Mouse (Mus musculus): ENCODE measurements at regions not wholly inside any gene's neighbourhood (a gene's known extent, or its start where the extent isn't known, plus 50 kb on each side); places are given as distances from the start of the nearest gene placed in this dataset.

GRCm38 (mm10) chr17:4216203-4216602, 520.1 kb upstream of the Nox3 start:
- Histone ChIP-seq H3K79me2 (ENCODE audit: control insufficient read depth, insufficient read depth) (no peaks in the 10 kb centered on the region), H3ac (ENCODE audit: control insufficient read depth, insufficient read length) (no peak overlapping the region), H3K36me3 (ENCODE audit: control insufficient read depth, insufficient read depth) (no peaks in the 10 kb centered on the region), H3K4me3 (no peak overlapping the region), H3K27me3 (ENCODE audit: control insufficient read depth, insufficient read depth, insufficient read length) (no peaks in the 10 kb centered on the region), H3K4me2 (ENCODE audit: low read depth) (no peak overlapping the region)
- TF ChIP-seq MAX (IDR thresholded peaks at IDR 0.05; ENCODE audit: low read depth) (no peak), SRF (IDR thresholded peaks at IDR 0.05; ENCODE audit: control insufficient read depth, insufficient read length, low read depth) (no peak), POLR2A (IDR thresholded peaks at IDR 0.05; ENCODE audit: insufficient read length, low read depth) (no peak), POLR2AphosphoS2 (IDR thresholded peaks at IDR 0.05; ENCODE audit: insufficient read length, low read depth) (no peak), MYOD1 (IDR thresholded peaks at IDR 0.05; ENCODE audit: control insufficient read depth in 1 of 3, insufficient read length in 2 of 3, low read depth in 2 of 3) (no peak), REST (IDR thresholded peaks at IDR 0.05; ENCODE audit: insufficient read depth, insufficient read length) (no peak), USF1 (IDR thresholded peaks at IDR 0.05; ENCODE audit: low read depth) (no peak), MYOG (IDR thresholded peaks at IDR 0.05; ENCODE audit: control insufficient read depth in 1 of 3, insufficient read depth in 1 of 3, insufficient read length in 2 of 3, low read depth in 2 of 3) (no peak), TCF3 (IDR thresholded peaks at IDR 0.05; ENCODE audit: insufficient read length, low read depth) (no peak), CEBPB (IDR thresholded peaks at IDR 0.05; ENCODE audit: insufficient read depth, poor library complexity, severe bottlenecking) (no peak), E2F4 (IDR thresholded peaks at IDR 0.05; ENCODE audit: insufficient read depth) (no peak), TCF12 (IDR thresholded peaks at IDR 0.05; ENCODE audit: insufficient read depth, poor library complexity, severe bottlenecking) (no peak)

GRCm38 (mm10) chr17:4216750-4217149, 520.7 kb upstream of the Nox3 start:
- TF ChIP-seq MYOD1 (IDR thresholded peaks at IDR 0.05; ENCODE audit: control insufficient read depth in 1 of 3, insufficient read length in 2 of 3, low read depth in 2 of 3): no peak
- TF ChIP-seq POLR2AphosphoS2 (IDR thresholded peaks at IDR 0.05; ENCODE audit: insufficient read length, low read depth): no peak
- no peak for TF ChIP-seq E2F4 (IDR thresholded peaks at IDR 0.05; ENCODE audit: insufficient read depth)
- no peak for TF ChIP-seq POLR2A (IDR thresholded peaks at IDR 0.05; ENCODE audit: insufficient read length, low read depth)
- no peak for TF ChIP-seq USF1 (IDR thresholded peaks at IDR 0.05; ENCODE audit: low read depth)
- TF ChIP-seq REST (IDR thresholded peaks at IDR 0.05; ENCODE audit: insufficient read depth, insufficient read length): no peak
- no peak for TF ChIP-seq CEBPB (IDR thresholded peaks at IDR 0.05; ENCODE audit: insufficient read depth, poor library complexity, severe bottlenecking)
- TF ChIP-seq MAX (IDR thresholded peaks at IDR 0.05; ENCODE audit: low read depth): no peak
- no peak for TF ChIP-seq TCF12 (IDR thresholded peaks at IDR 0.05; ENCODE audit: insufficient read depth, poor library complexity, severe bottlenecking)
- TF ChIP-seq TCF3 (IDR thresholded peaks at IDR 0.05; ENCODE audit: insufficient read length, low read depth): no peak
- Histone ChIP-seq H3K4me2 (ENCODE audit: low read depth) (no peak overlapping the region), H3ac (ENCODE audit: control insufficient read depth, insufficient read length) (no peak overlapping the region), H3K4me3 (no peak overlapping the region), H3K79me2 (ENCODE audit: control insufficient read depth, insufficient read depth) (no peaks in the 10 kb centered on the region), H3K27me3 (ENCODE audit: control insufficient read depth, insufficient read depth, insufficient read length) (no peaks in the 10 kb centered on the region), H3K36me3 (ENCODE audit: control insufficient read depth, insufficient read depth) (no peaks in the 10 kb centered on the region)

- Histone ChIP-seq H3ac (ENCODE audit: control insufficient read depth, insufficient read length) (no peak overlapping the region), H3K4me3 (no peak overlapping the region), H3K4me2 (ENCODE audit: low read depth) (peak overlapping the region; percentile 24), H3K36me3 (ENCODE audit: control insufficient read depth, insufficient read depth) (no peaks in the 10 kb centered on the region), H3K79me2 (ENCODE audit: control insufficient read depth, insufficient read depth) (no peaks in the 10 kb centered on the region), H3K27me3 (ENCODE audit: control insufficient read depth, insufficient read depth, insufficient read length) (no peaks in the 10 kb centered on the region)
- TF ChIP-seq MAX (IDR thresholded peaks at IDR 0.05; ENCODE audit: low read depth) (no peak), POLR2AphosphoS2 (IDR thresholded peaks at IDR 0.05; ENCODE audit: insufficient read length, low read depth) (no peak), TCF12 (IDR thresholded peaks at IDR 0.05; ENCODE audit: insufficient read depth, poor library complexity, severe bottlenecking) (no peak), MYOD1 (IDR thresholded peaks at IDR 0.05; ENCODE audit: control insufficient read depth in 1 of 3, insufficient read length in 2 of 3, low read depth in 2 of 3) (no peak), POLR2A (IDR thresholded peaks at IDR 0.05; ENCODE audit: insufficient read length, low read depth) (no peak), E2F4 (IDR thresholded peaks at IDR 0.05; ENCODE audit: insufficient read depth) (no peak), USF1 (IDR thresholded peaks at IDR 0.05; ENCODE audit: low read depth) (no peak), MYOG (IDR thresholded peaks at IDR 0.05; ENCODE audit: control insufficient read depth in 1 of 3, insufficient read depth in 1 of 3, insufficient read length in 2 of 3, low read depth in 2 of 3) (no peak), REST (IDR thresholded peaks at IDR 0.05; ENCODE audit: insufficient read depth, insufficient read length) (no peak), CEBPB (IDR thresholded peaks at IDR 0.05; ENCODE audit: insufficient read depth, poor library complexity, severe bottlenecking) (no peak), TCF3 (IDR thresholded peaks at IDR 0.05; ENCODE audit: insufficient read length, low read depth) (no peak), SRF (IDR thresholded peaks at IDR 0.05; ENCODE audit: control insufficient read depth, insufficient read length, low read depth) (no peak)
These were observed 524.8 kb upstream of the Nox3 start for GRCm38 (mm10) chr17:4220661-4221360.

GRCm38 (mm10) chr17:4227889-4228288, 531.8 kb upstream of the Nox3 start:
- no peaks in the 10 kb centered on the region for H3K27me3 ChIP-seq (ENCODE audit: control insufficient read depth, insufficient read depth, insufficient read length)
- H3ac ChIP-seq (ENCODE audit: control insufficient read depth, insufficient read length): no peak overlapping the region
- no peak for TF ChIP-seq POLR2A (IDR thresholded peaks at IDR 0.05; ENCODE audit: insufficient read length, low read depth)
- no peak for TF ChIP-seq POLR2AphosphoS2 (IDR thresholded peaks at IDR 0.05; ENCODE audit: insufficient read length, low read depth)
- TF ChIP-seq E2F4 (IDR thresholded peaks at IDR 0.05; ENCODE audit: insufficient read depth): no peak
- TF ChIP-seq SRF (IDR thresholded peaks at IDR 0.05; ENCODE audit: control insufficient read depth, insufficient read length, low read depth): no peak
- TF ChIP-seq USF1 (IDR thresholded peaks at IDR 0.05; ENCODE audit: low read depth): no peak
- no peak for TF ChIP-seq MYOG (IDR thresholded peaks at IDR 0.05; ENCODE audit: control insufficient read depth in 1 of 3, insufficient read depth in 1 of 3, insufficient read length in 2 of 3, low read depth in 2 of 3)
- no peak for TF ChIP-seq MYOD1 (IDR thresholded peaks at IDR 0.05; ENCODE audit: control insufficient read depth in 1 of 3, insufficient read length in 2 of 3, low read depth in 2 of 3)
- TF ChIP-seq TCF3 (IDR thresholded peaks at IDR 0.05; ENCODE audit: insufficient read length, low read depth): no peak
- H3K36me3 ChIP-seq (ENCODE audit: control insufficient read depth, insufficient read depth): no peaks in the 10 kb centered on the region
- H3K79me2 ChIP-seq (ENCODE audit: control insufficient read depth, insufficient read depth): no peaks in the 10 kb centered on the region
- H3K4me3 ChIP-seq: no peak overlapping the region
- H3K4me2 ChIP-seq (ENCODE audit: low read depth): no peak overlapping the region
